Mouse (Mus musculus): ENCODE measurements around the gene Sgca.

GRCm38 (mm10) chr11:94952169-94952568 is 24.0 kb downstream of the Sgca start:
- TF ChIP-seq CTCF (IDR thresholded peaks at IDR 0.05) (no peak), POLR2A (IDR thresholded peaks at IDR 0.05; ENCODE audit: insufficient read depth, low read depth, low read length) (no peak)

Data from heart, adult 2 months (tissue).